Mouse (Mus musculus) heart, embryonic 16.5 days (tissue): ENCODE measurements around the gene Btg2. TPM values are rescaled to one million over a fixed set of nuclear protein-coding genes. Genes with fewer than 3 reads are reported as not detected.

Experiments used
- ATAC-seq: fragments of 200-750 bp; cut with Nextera tagmentation; replicated peaks from 2 replicates; pipeline ENCODE4 v1.8.0; 2017; ENCODE audit warnings: moderate number of reproducible peaks; ENCODE audit not compliant: insufficient read depth, low FRiP score; ENCODE audit errors: extremely low read depth
- H3K27ac ChIP-seq: fragments of 300-500 bp; sonication (generic); 2 replicates; pipeline ENCODE4 v1.5.1; 2014; ENCODE audit warnings: mild to moderate bottlenecking, low read length, control low read depth, moderate library complexity
- H3K27me3 ChIP-seq: fragments of 300-500 bp; sonication (generic); 2 replicates; pipeline ENCODE4 v1.6.1; 2014; ENCODE audit warnings: low read length, mixed read lengths; ENCODE audit not compliant: control insufficient read depth, insufficient read depth
- H3K36me3 ChIP-seq: fragments of 300-500 bp; sonication (generic); 2 replicates; pipeline ENCODE4 v1.6.1; 2014; ENCODE audit not compliant: control insufficient read depth, insufficient read depth
- H3K4me1 ChIP-seq: fragments of 300-500 bp; sonication (generic); 2 replicates; pipeline ENCODE4 v1.6.1; 2014; ENCODE audit warnings: low read length, mixed read lengths; ENCODE audit not compliant: control insufficient read depth, insufficient read depth
- H3K4me2 ChIP-seq: fragments of 300-500 bp; sonication (generic); 2 replicates; pipeline ENCODE4 v1.6.1; 2014; ENCODE audit warnings: low read depth, mild to moderate bottlenecking, control low read depth, low read length
- H3K4me3 ChIP-seq: fragments of 300-500 bp; sonication (generic); 2 replicates; pipeline ENCODE4 v1.5.1; 2014; ENCODE audit warnings: mild to moderate bottlenecking, control low read depth, low read length
- H3K9ac ChIP-seq: fragments of 300-500 bp; sonication (generic); 2 replicates; pipeline ENCODE4 v1.6.1; 2014; ENCODE audit warnings: low read length, control low read depth
- H3K9me3 ChIP-seq: fragments of 300-500 bp; sonication (generic); replicated peaks from 2 replicates; pipeline ENCODE4 v1.6.1; 2016; ENCODE audit warnings: low read length; ENCODE audit not compliant: control insufficient read depth
- WGBS: fragments of 180-500 bp; shearing (Covaris S2); extraction: QIAGEN DNeasy Blood & Tissue Kit; methylation state at CpG from one replicate; pipeline ENCODE4 v1.1.7; 2014; 5-methylcytosine and 5-hydroxymethylcytosine counted together
- polyA plus RNA-seq: library from polyadenylated mRNA; unstranded; fragments of >200 nt; fragmentation: Nextera tagmentation; extraction: Ambion mirVana; gene quantifications from 2 replicates; pipeline ENCODE4 v1.2.1, GENCODE M21; 2015

Gene Btg2
- polyA plus RNA-seq, 1 experiment from 2014 or later, result 50.9 TPM

DNA sequence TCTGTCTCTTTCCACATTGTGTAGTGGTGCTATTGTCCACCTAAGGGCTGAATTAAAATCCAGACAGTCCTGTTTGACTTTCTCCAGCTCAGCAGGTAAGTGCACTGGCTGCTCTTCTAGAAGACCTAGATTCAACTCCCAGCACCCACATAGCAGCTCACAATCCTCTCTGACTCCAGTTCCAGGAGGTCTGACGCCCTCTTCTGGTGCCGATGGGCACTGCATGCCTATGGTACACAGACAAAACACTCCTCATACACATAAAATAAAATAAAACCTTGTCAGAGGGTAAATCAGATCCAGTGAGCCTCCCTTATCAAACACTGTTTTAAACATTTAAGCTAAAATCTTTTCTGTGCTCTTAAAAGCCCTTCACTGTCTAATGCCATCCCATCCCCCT is 42.4 kb downstream of the Btg2 start:
- no peaks in the 10 kb centered on the region for H3K9me3 ChIP-seq
- H3K27ac ChIP-seq, result no peak overlapping the region; the same call in 1 of the 2 replicates
- no peak for ATAC-seq
- peaks cover 12% of the 10 kb centered on the region for H3K4me1 ChIP-seq
- H3K9ac ChIP-seq, result no peak overlapping the region
- WGBS, result 56% methylated on average over 2 of the region's 2 CpGs
- H3K4me2 ChIP-seq, result peak overlapping the region; percentile 50; the same call in 1 of the 2 replicates
- H3K27me3 ChIP-seq, result no peaks in the 10 kb centered on the region
- H3K4me3 ChIP-seq, result no peak overlapping the region
- no peaks in the 10 kb centered on the region for H3K36me3 ChIP-seq

DNA sequence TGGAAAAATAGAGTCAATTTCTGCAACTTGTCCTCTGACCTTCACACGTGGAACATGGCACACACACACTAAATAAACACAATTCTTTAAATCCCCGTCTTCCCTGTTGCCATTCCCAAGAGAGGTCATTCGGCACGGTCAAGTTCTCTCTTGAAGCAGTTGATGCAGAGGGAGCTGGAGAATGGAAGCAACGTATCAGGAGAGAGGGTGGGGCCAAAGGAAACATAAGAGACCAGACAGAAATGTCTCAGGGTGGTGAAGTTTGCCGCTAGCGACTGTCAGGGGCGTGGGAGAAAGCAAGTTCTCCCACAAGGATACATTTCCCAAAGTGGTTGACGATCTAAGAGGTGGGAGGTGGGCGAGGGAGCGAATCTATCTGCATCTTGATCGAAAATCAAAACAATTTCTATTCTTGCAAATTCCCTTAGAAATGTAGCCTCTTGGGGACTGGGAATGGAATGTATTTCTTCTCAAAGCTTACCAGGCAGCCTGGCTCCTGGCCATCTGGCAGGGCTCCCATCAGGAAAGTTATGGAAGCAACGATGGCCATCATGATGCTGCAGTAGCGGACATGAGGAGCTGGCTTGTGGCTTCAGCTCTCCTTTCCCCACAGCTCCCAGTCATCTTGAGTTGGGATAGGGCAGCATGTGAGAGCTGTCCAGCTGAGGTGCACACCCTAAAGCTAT is 50.6 kb downstream of the Btg2 start:
- no peaks in the 10 kb centered on the region for H3K36me3 ChIP-seq
- H3K27me3 ChIP-seq, result no peaks in the 10 kb centered on the region
- no peak overlapping the region for H3K4me3 ChIP-seq
- no peak overlapping the region; the same call in 1 of the 2 replicates for H3K4me2 ChIP-seq
- ATAC-seq, result no peak
- no peaks in the 10 kb centered on the region for H3K9me3 ChIP-seq
- H3K4me1 ChIP-seq, result no peaks in the 10 kb centered on the region
- H3K9ac ChIP-seq, result no peak overlapping the region
- H3K27ac ChIP-seq, result no peak overlapping the region
- WGBS, result 57% methylated on average over 14 of the region's 14 CpGs

DNA sequence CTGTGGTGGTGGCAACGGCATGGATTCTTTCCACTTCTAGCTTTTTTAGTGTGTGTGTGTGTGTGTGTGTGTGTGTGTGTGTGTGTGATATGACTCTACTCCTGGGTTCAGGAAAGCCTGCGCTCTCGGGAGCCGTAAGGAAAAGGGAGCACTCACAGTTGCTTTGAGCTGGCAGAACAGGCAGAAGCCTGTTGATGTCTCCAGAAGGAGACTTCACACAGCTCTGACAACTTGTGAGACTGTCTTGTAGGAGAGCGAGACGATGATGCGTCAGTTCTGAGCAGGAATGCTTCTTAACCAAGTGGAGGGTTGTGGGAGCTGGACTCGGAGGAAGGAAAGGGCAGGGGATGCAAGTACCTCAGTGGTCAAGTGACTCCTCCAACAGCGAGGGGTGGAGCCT is 52.2 kb downstream of the Btg2 start:
- Histone ChIP-seq H3K9ac (no peak overlapping the region), H3K36me3 (no peaks in the 10 kb centered on the region), H3K9me3 (no peaks in the 10 kb centered on the region), H3K4me3 (no peak overlapping the region), H3K27me3 (no peaks in the 10 kb centered on the region), H3K4me2 (no peak overlapping the region), H3K27ac (no peak overlapping the region), H3K4me1 (no peaks in the 10 kb centered on the region)
- 89% methylated on average over 9 of the region's 9 CpGs for WGBS
- ATAC-seq, result no peak

DNA sequence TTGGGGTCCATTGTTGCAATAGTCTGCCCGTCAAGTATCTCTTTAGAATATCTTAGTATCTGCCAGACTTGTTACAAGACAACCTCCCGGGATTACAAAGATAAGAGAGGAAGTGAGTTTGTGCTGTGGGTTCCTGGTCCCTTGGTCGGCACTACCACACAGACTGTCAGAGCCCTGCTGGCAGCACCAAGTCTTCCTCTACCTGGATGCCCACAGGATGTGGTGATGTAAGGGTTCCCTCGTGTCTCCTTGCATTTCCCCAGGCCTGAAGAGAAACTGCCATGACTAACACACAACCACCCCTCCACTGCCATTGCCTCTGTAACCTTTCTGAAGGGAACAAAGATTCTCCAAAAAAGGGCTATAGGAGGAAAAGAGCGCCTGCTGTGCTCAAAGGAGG is 52.9 kb downstream of the Btg2 start:
- H3K4me3 ChIP-seq, result no peak overlapping the region
- H3K27ac ChIP-seq, result no peak overlapping the region
- no peak for ATAC-seq
- no peaks in the 10 kb centered on the region for H3K27me3 ChIP-seq
- H3K4me2 ChIP-seq, result no peak overlapping the region
- no peaks in the 10 kb centered on the region for H3K9me3 ChIP-seq
- no peaks in the 10 kb centered on the region for H3K36me3 ChIP-seq
- 47% methylated on average over 5 of the region's 5 CpGs for WGBS
- H3K9ac ChIP-seq, result no peak overlapping the region
- no peaks in the 10 kb centered on the region for H3K4me1 ChIP-seq

Other genes starting within 250 kb of the Btg2 start
- gene Optc, start 171.1 kb downstream of the Btg2 start, polyA plus RNA-seq, result 0.28 and 0.36 TPM in 2 replicates
- 4.4 and 5.6 TPM in 2 replicates for gene Prelp, start 157.7 kb downstream of the Btg2 start, polyA plus RNA-seq
- gene Fmod, start 41.9 kb downstream of the Btg2 start, polyA plus RNA-seq, result 23.6 and 29.5 TPM in 2 replicates
- gene Chit1, start 32.1 kb upstream of the Btg2 start, polyA plus RNA-seq, result 0.31 and 0.46 TPM in 2 replicates
- 1.1 and 1.2 TPM in 2 replicates for gene Chil1, start 103.1 kb upstream of the Btg2 start, polyA plus RNA-seq
- 0.64 and 0.96 TPM in 2 replicates for gene Mybph, start 114.3 kb upstream of the Btg2 start, polyA plus RNA-seq
- 26.7 and 30.0 TPM in 2 replicates for gene Adora1, start 156.3 kb upstream of the Btg2 start, polyA plus RNA-seq
- 2.0 and 3.3 TPM in 2 replicates for gene Myog, start 210.9 kb upstream of the Btg2 start, polyA plus RNA-seq